Mouse (Mus musculus) granulocyte monocyte progenitor cell, adult 5-6 weeks (primary cell): Measurements from ENCODE around the gene Atp7a. TPM values are rescaled to one million over a fixed set of nuclear protein-coding genes. Genes with fewer than 3 reads are reported as not detected.
"Not testable (repeated sequence)": the region's sequence is repeated elsewhere in the genome, so short reads cannot be mapped to it uniquely, and the experiment has no call there.

Source experiments
- ATAC-seq: replicated peaks from 2 replicates; pipeline ENCODE4 v1.8.0; 2016; ENCODE audit warnings: mild to moderate bottlenecking, moderate TSS enrichment, inconsistent platforms; ENCODE audit not compliant: poor library complexity, severe bottlenecking
- total RNA-seq, 2 experiments: library from RNA; stranded (forward) in 1 of 2; stranded (reverse) in 1 of 2; fragments of 200-712, 200-1000 nt in 1 of 2; fragments of >200 nt in 1 of 2; fragmentation: Nextera tagmentation in 1 of 2; gene quantifications; 2 replicates each; pipeline ENCODE4 v1.2.3; 2014 to 2017

Atp7a gene
- total RNA-seq (2014; fragmentation: Nextera tagmentation) (3.0 and 3.1 TPM in 2 replicates), total RNA-seq (2017) (3.1 and 5.9 TPM in 2 replicates)

DNA sequence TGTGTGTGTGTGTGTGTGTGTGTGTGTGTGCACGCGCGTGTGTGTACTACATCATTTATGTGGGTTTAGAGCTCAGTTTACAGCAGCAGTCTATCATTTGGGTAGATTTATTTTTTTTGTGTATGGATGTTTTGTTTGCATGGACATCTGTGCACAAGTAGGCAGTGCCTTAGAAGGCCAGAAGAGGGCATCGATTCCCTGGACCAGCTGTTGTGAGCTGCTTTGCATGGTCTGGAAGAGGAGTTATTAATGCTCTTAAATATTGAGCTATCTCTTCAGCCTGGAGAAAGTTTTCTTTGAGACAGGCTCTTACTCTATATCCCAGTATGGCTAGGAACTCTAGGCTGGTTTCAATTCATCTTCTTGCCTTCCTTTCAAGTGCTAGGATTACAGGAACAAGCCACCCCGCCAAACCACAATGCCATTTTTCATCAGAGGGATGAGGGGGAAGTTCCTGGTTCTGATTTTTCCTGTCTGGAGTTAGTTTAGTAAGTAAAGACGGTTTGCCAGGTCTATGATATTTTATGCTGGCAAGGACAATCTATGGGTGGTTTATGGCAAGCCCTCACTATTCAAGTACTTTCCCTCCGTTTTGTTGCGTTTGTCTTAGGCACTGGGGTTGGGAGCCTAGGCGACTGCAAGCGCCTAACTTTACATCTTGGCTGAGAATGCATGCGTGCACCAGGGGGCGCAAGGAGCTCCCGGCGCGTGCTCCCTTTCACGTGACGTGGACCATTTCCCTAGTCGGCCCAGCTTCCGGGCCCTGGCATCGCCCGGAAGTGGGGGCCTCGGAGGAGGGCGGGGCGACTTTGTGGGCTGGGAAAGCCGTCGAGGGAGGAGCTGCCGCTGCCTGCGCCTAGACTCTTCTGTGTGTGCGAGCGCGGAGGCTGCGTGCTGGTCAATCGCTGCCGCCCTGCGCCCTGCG is at the start of gene Atp7a:
Gene Atp7a (plus strand): TSS at position 859 of the 925 bp plus-strand sequence.
- peak; percentile 92 for ATAC-seq

DNA sequence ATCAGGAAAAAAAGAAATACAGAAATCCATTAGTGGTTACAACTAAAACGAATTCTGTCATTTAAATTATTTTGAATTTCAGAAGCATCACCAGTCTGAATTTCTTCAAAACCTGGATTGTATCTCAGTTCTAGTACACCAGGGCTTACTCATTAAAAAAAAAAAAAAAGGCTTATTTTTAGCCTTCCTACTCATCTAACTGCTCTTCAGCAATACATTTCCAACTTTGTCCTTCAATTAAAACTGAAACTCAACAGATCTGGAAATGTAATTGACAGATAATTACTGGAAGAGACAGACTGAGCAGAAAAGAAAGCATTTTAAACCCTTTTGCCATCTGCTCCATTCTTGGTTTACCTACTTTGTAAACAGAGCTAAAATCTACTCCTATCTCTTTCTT is 25.5 kb upstream of the Atp7a start:
- ATAC-seq, result no peak

DNA sequence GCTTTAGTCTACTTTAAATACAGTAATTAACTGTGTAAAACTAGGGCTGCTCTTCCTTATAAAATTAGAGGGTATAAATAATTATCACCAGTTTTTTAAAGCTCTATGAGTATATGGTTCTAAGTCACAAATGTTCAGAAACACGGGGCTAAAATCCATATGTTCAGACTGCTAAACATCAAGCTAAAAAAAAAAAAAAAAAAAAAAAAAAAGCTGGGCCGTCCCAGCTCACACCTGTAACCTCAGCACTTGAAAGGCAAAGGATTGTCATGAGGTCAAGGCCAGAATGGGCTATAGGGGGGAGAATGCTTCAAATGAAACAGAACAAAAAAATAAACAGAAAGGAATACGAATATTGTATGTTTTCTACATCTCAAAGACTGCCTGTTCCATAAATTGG is 16.3 kb upstream of the Atp7a start:
- no peak for ATAC-seq

DNA sequence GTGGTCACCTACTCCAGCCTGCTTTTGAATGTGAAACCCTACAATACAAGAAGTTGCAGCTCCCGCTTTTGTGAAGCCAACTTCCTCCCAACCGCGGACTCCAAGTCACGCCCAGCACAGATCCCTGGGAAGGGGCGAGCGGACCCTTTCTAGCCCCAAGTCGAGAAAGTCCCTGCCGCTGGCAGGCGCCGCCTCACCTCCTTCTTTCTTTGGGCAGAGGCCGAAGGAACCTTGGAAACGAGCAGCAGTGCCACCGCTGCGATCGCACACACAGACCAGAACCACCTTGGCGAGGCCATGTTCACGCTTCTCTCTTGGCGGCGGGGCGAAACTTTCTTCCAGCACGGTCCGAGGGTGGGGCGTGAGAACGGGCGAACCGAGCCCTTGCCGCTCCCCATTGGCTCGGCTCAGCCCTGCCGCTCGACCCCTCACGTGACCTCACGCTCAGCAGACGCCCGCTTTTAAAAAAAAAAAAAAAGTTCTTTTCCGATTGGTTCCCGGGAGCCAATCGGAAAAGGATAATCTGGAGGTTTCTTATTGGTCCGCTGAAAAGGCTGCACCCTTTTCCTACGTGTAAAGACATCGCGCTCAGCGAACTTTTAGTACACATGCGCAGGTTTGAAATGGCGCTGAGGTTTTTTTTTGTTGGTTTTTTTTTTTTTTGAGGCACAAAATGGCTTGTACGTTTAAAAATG is 15.5 kb upstream of the Atp7a start, which contains the start of gene Magt1:
Gene Magt1 (minus strand): TSS at position 442 of the 695 bp plus-strand sequence.
- peak; percentile 87 for ATAC-seq

DNA sequence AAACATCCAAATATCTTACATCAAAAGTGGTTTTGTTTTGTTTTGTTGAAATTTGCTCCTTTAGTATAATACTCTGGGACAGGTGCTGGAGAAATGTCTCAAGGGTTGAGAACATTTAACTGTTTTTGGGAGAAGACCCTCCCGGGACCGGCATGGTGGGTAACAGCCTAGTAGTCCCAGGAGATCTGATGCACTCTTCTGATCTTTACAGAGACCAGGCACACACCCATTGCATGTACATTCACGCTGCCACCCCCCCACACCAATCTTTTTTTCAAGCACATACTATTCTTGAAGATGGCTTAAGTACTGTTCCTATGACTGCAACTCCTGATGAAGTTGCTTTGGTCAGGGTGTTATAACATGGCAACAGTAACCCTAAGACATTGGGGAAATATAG is 14.5 kb upstream of the Atp7a start:
- no peak for ATAC-seq

DNA sequence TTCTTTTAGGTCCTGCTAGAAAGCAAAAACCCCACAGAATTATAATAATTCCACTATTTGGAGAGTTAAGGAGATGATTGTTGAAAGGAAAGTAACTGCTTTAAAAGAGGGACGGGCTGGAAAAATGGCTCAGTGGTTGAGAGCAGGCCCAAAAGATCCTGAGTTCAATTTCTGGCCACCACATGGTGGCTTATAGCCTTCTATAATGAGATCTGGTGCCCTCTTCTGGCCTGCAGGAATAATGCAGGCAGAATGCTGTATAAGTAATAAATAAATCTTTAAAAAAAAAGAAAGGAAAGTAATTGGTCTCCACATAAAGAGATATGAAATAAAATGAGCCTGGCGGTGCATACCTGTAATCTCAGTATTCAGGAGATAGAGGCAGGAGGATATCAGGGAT is 13.9 kb upstream of the Atp7a start:
- ATAC-seq, result no peak

DNA sequence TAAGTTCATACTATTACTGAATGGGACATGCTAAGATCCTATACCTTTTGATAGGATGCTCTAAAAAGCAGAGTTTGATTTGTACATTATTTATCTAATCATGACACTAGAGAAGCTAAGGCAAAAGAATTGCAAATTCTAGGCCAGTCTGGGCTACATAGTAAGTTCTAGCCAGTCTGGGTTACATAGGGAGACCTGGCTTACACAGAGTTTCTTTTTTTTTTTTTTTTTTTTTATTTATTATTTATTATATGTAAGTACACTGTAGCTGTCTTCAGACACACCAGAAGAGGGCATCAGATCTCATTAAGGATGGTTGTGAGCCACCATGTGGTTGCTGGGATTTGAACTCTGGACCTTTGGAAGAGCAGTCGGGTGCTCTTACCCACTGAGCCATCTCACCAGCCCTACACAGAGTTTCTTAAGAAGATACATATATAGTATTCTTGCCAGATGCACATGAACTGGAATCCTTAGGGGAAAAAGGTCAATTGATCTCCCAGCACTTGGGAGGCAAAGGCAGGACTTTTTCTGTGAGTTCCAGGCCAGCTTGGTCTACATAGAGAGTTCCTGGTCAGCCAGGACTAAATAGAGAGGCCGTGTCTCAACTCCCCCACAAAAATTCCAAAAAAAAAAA is 12.2 kb upstream of the Atp7a start:
- not testable (repeated sequence) for ATAC-seq

DNA sequence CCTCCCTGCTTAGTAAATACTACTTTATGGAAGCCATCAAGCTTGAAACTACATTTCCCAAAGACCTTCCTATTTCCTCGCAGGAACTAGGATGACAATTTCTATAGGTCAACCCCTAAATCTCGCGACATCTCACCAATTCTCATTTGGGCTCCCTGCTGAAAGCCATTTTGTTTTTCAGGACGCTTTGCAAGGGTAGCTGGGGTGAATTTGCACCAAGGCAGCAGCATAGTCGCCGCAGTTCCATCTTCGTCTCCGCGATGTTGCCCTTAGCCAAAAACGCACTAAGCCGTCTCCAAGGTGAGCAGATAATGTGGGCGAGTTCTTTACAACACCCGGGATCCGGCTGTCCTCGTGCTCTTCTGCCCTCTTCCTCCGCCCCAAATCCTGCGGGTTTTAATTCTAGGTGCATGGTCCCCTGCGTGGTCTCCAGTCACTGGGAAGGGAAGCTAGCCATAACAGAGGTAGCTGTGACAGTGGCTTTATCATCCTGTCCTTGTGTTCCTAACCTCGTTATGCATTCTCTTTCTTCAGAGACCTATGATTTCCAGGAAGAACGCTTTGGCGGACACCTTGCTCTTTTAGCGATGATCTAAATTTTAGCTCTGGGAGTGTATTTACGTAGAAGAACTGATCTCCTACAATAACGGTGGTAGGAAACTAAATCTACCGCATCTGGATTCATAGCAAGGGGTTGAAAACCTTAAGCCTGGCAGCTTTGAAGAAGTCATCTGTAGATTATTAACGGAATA is 11.3 kb upstream of the Atp7a start, which contains the start of gene Cox7b:
Gene Cox7b (plus strand): TSS at position 130 of the 752 bp plus-strand sequence.
- ATAC-seq, result peak; percentile 61

DNA sequence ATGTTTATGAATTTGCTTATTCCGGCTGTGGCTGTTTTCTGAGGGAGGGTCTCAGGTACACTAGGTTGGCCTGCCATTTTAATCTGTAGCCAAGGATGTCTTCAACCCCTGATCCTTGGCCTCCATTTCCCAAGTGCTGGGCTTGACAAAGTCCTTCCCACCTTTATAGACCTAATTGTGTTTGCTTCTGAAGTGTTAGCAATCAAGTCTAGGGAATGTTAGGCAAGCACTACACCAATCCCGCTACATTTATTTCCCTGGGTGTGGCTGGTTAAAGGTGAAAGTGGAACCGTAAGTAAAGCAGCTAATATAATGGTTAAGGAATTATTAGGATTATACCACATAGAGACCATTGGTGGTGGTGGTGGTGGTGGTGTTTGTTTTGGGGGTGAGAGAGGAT is 10.0 kb upstream of the Atp7a start:
- no peak for ATAC-seq

DNA sequence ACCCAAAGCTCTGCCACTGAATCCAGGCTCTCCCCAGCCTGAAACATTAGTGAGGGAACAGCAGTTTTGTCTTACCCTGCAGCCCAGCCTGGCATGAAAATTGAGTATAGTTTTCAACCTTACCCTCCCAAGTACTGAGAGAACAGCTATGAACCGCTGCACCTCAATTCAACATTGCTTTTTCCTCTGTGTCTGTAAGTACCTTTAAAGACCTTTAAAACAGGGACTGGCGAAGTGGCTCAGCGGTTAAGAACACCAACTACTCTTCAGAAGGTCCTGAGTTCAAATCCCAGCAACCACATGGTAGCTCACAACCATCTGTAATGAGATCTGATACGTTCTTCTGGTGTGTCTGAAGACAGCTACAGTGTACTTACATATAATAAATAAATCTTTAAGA is 9.6 kb upstream of the Atp7a start:
- no peak for ATAC-seq

DNA sequence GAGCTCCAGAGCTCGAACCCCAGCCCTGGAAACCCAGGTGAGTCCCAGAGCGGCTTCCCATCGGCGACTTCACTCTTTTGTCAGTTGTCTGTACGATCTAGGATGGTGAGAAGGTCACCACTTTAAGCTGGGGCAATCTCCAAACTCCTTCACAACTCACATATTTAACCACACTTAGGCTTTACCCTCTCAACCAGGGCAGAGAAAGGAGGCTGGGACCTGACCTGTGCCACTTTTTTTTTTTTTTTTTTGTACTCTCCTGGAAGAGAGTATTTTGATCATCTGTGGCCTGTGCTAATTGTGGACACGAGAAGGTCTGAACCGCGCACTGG is 233 bp downstream of the Atp7a start:
- ATAC-seq, result peak; percentile 5; the same call in 1 of the 2 replicates

DNA sequence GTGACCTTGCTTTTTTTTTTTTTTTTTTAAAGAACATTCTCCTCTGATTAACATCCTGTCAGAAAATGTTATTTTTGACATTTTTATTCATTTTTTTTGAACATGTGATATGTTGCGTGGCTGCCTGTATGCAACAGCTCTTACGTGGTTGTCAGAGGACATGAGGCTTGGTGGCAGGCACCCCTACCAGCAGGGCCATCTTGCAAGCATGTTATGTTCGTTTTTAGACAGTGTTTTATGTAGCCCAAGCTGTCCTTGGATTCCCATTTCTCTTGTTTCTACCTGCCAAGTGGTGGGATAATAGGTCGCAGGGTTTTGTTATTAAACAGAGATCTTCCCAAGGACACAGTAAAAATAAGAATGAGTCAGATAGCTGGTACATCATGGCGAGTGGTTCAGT is 3.1 kb downstream of the Atp7a start:
- no peak for ATAC-seq

DNA sequence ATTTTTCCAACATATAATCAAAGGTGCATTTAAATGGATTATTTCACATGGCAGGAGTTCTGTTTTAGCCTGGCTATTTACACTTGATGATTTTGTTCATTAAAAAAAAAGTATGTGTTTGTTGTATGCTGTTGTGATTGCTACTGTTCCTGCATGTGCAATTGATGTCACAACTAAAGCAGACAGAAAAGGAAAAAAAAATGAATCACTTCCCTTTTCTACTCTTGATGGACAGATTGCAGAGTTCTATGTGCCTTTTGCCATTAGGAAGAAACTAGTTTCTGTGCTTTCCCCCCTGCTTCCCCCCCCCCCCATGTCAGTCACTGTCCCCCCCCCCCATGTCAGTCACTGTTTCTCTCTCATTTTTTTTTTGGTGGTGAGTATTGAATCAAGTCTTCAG is 4.0 kb downstream of the Atp7a start:
- ATAC-seq, result peak; percentile 51

DNA sequence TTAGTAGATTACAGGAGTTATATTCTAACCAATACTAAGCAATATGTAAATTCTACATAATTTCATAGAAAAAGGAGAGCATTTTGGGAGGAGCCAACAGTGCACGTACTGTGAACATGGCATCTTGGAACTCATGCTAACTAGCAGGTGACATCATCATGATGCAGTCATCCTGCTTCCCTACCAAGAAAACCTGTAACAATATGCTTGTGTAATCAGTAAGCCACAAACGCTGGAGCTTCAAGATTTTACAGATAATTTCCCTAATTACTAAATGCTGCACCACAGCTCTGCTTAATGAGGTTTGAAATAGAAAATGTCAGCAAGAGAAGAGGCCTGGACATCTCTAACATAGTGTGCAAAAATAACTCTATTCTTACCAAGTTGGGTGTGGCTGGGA is 8.7 kb downstream of the Atp7a start:
- peak; percentile 84 for ATAC-seq

DNA sequence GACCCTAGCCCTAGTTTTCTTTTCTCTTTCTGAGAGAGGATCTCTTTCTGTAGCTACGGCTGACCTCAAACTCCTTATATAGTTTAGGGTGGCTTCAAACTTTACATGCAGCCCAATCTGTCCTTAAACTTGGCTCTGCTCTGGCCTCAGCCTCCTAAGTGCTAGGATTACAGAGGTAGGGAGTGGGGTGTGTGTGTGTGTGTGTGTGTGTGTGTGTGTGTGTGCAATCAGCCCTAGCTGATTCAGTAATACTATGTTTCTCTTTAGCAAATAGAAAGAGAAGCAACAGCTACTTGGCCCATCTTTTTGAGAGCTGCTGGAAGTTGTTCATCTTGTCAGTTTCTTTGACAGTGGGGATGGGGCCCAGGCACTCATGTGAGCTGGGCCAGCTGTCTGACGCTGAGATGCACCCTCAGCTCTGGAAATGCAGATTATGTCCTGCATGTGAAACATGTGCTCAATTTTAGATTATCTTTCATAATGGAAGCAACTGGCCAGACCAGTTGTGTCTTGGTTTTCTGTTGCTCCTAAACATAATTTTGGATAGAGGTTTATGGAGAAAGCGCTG is 10.2 kb downstream of the Atp7a start:
- no peak for ATAC-seq

DNA sequence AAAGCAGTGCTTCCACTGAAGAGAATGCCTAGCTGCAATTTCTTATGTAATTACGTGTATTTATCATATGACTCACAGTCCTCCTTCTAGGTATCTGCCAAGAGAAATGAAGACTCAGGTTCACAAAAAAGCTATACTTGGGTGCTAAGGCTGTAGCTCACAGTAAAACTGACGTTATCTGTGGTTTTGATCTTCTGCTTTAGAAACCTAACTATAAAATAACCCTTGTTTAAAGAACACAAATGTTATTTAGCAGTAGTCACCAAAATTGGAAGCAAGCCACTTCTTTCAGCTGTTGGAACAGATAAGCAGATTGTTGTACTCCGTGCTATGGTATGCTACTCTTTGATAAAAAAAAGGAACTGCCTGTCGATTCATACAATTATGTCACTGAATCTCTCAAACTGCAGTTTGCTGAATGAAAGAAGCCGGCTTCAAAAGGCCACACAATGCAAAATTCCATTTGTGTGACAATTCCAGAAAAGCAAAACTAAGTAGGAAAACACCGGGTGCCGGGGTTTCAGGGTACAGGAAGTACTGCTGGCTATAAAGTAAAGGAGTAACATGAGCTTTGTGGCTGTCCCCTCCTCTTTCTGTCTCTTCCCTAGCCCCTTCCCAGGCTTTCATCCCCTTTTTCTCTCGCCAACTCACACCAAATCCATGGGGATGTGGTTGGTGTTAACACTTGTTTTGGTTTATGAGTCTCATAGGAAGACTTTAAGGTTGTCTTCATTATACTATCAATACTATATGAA is 17.0 kb downstream of the Atp7a start:
- peak; percentile 33; the same call in 1 of the 2 replicates for ATAC-seq

DNA sequence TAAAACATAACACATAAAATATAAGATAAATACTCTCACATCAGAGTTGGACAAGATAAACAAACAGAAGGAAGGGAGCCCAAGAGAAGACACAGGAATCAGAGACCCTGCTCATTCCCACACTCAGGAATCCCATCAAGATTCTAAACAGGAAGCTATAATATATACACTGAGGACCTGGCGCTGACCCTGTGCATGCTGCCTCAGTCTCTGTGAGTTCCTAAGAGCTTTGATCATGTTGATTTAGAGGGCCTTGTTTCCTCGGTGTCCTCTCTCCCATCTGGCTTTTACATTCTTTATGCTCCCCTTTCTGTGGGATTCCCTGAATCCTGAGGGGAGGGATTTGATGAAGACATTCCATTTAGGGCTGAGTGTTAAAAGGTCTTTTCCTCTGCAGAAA is 18.4 kb downstream of the Atp7a start:
- ATAC-seq, result no peak

DNA sequence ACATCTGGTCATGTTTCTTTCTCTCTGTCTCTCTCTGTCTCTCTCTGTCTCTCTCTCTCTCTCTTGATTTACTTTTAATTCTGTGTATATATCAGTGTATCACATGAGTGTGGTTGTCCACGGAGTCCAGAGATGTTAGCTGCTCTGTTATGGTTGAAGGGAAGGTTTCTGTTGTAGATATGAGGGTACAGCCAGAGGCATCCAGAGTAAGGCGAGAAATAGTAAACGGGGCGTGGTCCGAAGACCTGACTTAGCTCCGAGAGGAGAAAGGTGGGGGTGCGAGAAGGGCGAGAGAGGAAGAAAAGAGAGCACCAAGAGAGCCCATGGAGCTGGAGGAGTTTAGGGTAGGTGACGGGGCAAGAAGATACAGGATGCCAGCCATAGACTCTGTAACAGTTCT is 18.9 kb downstream of the Atp7a start:
- no peak for ATAC-seq

DNA sequence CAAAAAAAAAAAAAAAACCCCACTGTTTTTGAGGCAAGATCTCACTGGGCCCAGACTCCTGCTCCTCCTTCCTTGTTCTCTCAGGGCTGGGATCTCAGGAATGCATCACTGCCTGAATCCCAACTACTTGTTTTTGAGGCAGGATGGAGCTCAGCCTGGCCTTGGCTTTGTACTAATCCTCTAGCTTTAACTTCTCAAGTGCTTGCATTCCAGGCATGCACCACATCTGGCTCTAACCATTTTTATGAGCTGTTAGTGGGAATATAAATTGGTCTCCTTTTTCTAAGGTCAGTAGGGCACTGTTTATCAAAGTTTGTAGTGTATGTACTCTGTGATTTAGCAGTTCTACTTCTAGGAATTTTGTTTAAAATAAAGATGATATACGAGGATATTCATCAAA is 21.1 kb downstream of the Atp7a start:
- no peak for ATAC-seq
